Mouse (Mus musculus) embryo, embryonic 11.5 days (tissue): ENCODE measurements around the gene Dab1.

Source experiments
- DNase-seq: peaks from one replicate; pipeline ENCODE4 v3.0.0-alpha.2; 2012; ENCODE audit warnings: low read depth, low spot score

Gene Dab1

GRCm38 (mm10) chr4:104509230-104509985, 890.2 kb downstream of the Dab1 start:
- DNase-seq: no peak

GRCm38 (mm10) chr4:104511855-104512254, 892.7 kb downstream of the Dab1 start:
- no peak for DNase-seq

GRCm38 (mm10) chr4:104512513-104512912, 893.4 kb downstream of the Dab1 start:
- no peak for DNase-seq

GRCm38 (mm10) chr4:104513622-104514021, 894.5 kb downstream of the Dab1 start:
- no peak for DNase-seq

- DNase-seq: peak; percentile 46
Observed at GRCm38 (mm10) chr4:104514568-104515000, 895.4 kb downstream of the Dab1 start.

- DNase-seq: no peak
Observed at GRCm38 (mm10) chr4:104515681-104516080, 896.5 kb downstream of the Dab1 start.

- no peak for DNase-seq
Observed at GRCm38 (mm10) chr4:104522324-104522723, 903.2 kb downstream of the Dab1 start.

- no peak for DNase-seq
Observed at GRCm38 (mm10) chr4:104523776-104524175, 904.6 kb downstream of the Dab1 start.

- DNase-seq: no peak
Observed at GRCm38 (mm10) chr4:104529905-104530646, 910.9 kb downstream of the Dab1 start.

- no peak for DNase-seq
Observed at GRCm38 (mm10) chr4:104532846-104533245, 913.7 kb downstream of the Dab1 start.

- DNase-seq: no peak
Observed at GRCm38 (mm10) chr4:104538420-104538819, 919.3 kb downstream of the Dab1 start.

- no peak for DNase-seq
Observed at GRCm38 (mm10) chr4:104539047-104539446, 919.9 kb downstream of the Dab1 start.

GRCm38 (mm10) chr4:104547091-104547490, 927.9 kb downstream of the Dab1 start:
- DNase-seq: no peak

- no peak for DNase-seq
Observed at GRCm38 (mm10) chr4:104548287-104548686, 929.1 kb downstream of the Dab1 start.

GRCm38 (mm10) chr4:104550581-104551205, 931.5 kb downstream of the Dab1 start:
- no peak for DNase-seq

GRCm38 (mm10) chr4:104551390-104552070, 932.4 kb downstream of the Dab1 start:
- no peak for DNase-seq

- peak; percentile 26 for DNase-seq
Observed at GRCm38 (mm10) chr4:104555408-104555807, 936.2 kb downstream of the Dab1 start.

GRCm38 (mm10) chr4:104563512-104563911, 944.4 kb downstream of the Dab1 start:
- DNase-seq: no peak

- DNase-seq: no peak
Observed at GRCm38 (mm10) chr4:104570523-104570922, 951.4 kb downstream of the Dab1 start.

- DNase-seq: no peak
Observed at GRCm38 (mm10) chr4:104572440-104572839, 953.3 kb downstream of the Dab1 start.

- no peak for DNase-seq
Observed at GRCm38 (mm10) chr4:104573419-104573818, 954.3 kb downstream of the Dab1 start.

- no peak for DNase-seq
Observed at GRCm38 (mm10) chr4:104578370-104578769, 959.2 kb downstream of the Dab1 start.
